Mouse (Mus musculus) bone marrow, adult 2 months (tissue): ENCODE data around the gene Pde9a.

Experiments used
- CTCF ChIP-seq: fragments of 200-500 bp; IDR thresholded peaks from 2 replicates; pipeline ENCODE4 v1.5.1; 2011; ENCODE audit warnings: low read length, control low read depth; ENCODE audit not compliant: control insufficient read depth, insufficient read depth
- POLR2A ChIP-seq: fragments of 200-500 bp; IDR thresholded peaks from 2 replicates; pipeline ENCODE4 v1.6.1; 2011; ENCODE audit warnings: low read depth, mild to moderate bottlenecking, control low read depth, low read length, borderline replicate concordance; ENCODE audit not compliant: control insufficient read depth

DNA sequence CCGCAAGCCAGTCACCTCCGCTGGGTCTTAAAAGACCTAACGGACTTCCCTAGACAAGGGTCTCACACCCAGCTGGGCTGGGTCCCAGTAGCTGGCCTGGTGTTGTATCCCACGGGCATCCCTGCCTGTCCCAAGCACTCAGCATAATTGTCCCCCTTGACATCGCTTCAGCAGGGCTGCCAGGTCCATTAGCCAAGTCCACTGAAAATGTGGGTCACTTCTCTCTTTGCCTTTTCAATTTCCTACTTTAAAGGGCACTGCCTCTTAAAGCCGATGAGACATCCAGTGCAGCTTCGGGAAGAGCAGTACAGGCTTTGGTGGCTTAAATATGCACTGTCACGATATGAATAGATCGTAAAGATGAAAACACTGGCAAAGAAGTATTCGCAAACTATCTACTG, 7.6 kb upstream of the Pde9a start:
- TF ChIP-seq CTCF = no peak
- TF ChIP-seq POLR2A = no peak
